Mouse (Mus musculus) ES-Bruce4 (cell line): ENCODE results near the gene 1700003F12Rik.

ENCODE experiments used
- CTCF ChIP-seq: IDR thresholded peaks from one replicate; pipeline ENCODE4 v1.8.1; 2011; ENCODE audit warnings: low read depth, low read length
- POLR2A ChIP-seq: IDR thresholded peaks from one replicate; pipeline ENCODE4 v1.8.1; 2011; ENCODE audit warnings: low read length; ENCODE audit not compliant: insufficient read depth

- TF ChIP-seq POLR2A: no peak
- TF ChIP-seq CTCF: no peak
Observed at GRCm38 (mm10) chr2:154571266-154571665, 24.4 kb downstream of the 1700003F12Rik start.
